Mouse (Mus musculus) C2C12 (cell line): ENCODE data around the gene Bcam.

Experiments used
- CEBPB ChIP-seq: IDR thresholded peaks from one replicate; pipeline ENCODE4 v1.6.1; 2011; ENCODE audit warnings: low read depth, mild to moderate bottlenecking, control low read depth, moderate library complexity
- CTCF ChIP-seq: IDR thresholded peaks from one replicate; pipeline ENCODE4 v1.5.1; 2011; ENCODE audit not compliant: control insufficient read depth, insufficient read depth, insufficient read length
- FOSL1 ChIP-seq: IDR thresholded peaks from one replicate; pipeline ENCODE4 v1.8.0; 2011; ENCODE audit warnings: mild to moderate bottlenecking, low read length; ENCODE audit not compliant: poor library complexity, insufficient read depth, severe bottlenecking
- MAX ChIP-seq: IDR thresholded peaks from one replicate; pipeline ENCODE4 v1.6.1; 2011; ENCODE audit warnings: mild to moderate bottlenecking, control low read depth
- MYOD1 ChIP-seq: IDR thresholded peaks from one replicate; pipeline ENCODE4 v1.6.1; 2011; ENCODE audit warnings: low read depth; ENCODE audit not compliant: control insufficient read depth, insufficient read length
- MYOG ChIP-seq: IDR thresholded peaks from one replicate; pipeline ENCODE4 v1.6.1; 2011; ENCODE audit not compliant: control insufficient read depth, insufficient read length; ENCODE audit errors: extremely low read depth
- USF1 ChIP-seq: IDR thresholded peaks from one replicate; pipeline ENCODE4 v1.6.1; 2011; ENCODE audit warnings: low read depth, mild to moderate bottlenecking, control low read depth, moderate library complexity

- no peak for TF ChIP-seq MAX
- TF ChIP-seq CEBPB, result no peak
- no peak for TF ChIP-seq CTCF
- TF ChIP-seq FOSL1, result no peak
- no peak for TF ChIP-seq MYOG
- no peak for TF ChIP-seq MYOD1
- no peak for TF ChIP-seq USF1
Observed at GRCm38 (mm10) chr7:19816224-19816771, 45.5 kb upstream of the Bcam start.
